Mouse (Mus musculus) CD4-positive, CD25-positive, alpha-beta regulatory T cell, adult 4 months (primary cell): ENCODE results near the gene Vamp2. TPM values are rescaled to one million over a fixed set of nuclear protein-coding genes. Genes with fewer than 3 reads are reported as not detected.
"Not testable (repeated sequence)": the region's sequence is repeated elsewhere in the genome, so short reads cannot be mapped to it uniquely, and the experiment has no call there.

Experiments used
- ATAC-seq: one replicate; pipeline ENCODE4 v1.8.0; 2017
- polyA plus RNA-seq, 2 experiments: library from polyadenylated mRNA; unstranded; fragments of 100-300 nt; shearing (Covaris generic); gene quantifications; one replicate each; pipeline ENCODE4 v1.2.1; 2017

Vamp2 gene
- polyA plus RNA-seq, 2 experiments from 2014 or later = 26.0 to 35.9 TPM

- no peak for ATAC-seq
Measured at GRCm38 (mm10) chr11:69081613-69082012, 6.7 kb upstream of the Vamp2 start.

- ATAC-seq = no peak
Measured at GRCm38 (mm10) chr11:69085608-69086007, 2.7 kb upstream of the Vamp2 start.

- no peak for ATAC-seq
Measured at GRCm38 (mm10) chr11:69086390-69086789, 1.9 kb upstream of the Vamp2 start.

- no peak for ATAC-seq
Measured at GRCm38 (mm10) chr11:69087082-69087481, 1.2 kb upstream of the Vamp2 start.

DNA sequence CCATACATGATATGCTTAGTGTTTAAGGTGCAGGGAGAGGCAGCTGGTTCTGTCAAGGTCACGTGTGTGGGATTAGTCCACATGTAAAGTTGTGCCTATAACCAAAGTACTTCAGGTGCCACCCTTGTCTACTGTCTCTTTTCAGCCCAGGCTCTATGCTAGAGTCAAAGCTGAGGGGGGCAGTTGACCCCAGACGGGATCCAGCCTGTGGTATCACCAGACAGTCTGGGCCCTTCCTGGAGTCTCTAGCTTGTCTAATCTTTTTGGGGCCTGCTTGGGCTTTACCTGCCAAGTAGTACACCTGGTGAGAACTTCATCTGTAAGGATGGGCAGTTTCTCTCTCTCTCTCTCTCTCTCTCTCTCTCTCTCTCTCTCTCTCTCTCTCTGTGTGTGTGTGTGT is 693 bp upstream of the Vamp2 start:
- ATAC-seq = no peak

- ATAC-seq = peak; percentile 9
Measured at GRCm38 (mm10) chr11:69088856-69089615, 746 bp downstream of the Vamp2 start.

- ATAC-seq = no peak
Measured at GRCm38 (mm10) chr11:69089616-69090290, 1.5 kb downstream of the Vamp2 start.

DNA sequence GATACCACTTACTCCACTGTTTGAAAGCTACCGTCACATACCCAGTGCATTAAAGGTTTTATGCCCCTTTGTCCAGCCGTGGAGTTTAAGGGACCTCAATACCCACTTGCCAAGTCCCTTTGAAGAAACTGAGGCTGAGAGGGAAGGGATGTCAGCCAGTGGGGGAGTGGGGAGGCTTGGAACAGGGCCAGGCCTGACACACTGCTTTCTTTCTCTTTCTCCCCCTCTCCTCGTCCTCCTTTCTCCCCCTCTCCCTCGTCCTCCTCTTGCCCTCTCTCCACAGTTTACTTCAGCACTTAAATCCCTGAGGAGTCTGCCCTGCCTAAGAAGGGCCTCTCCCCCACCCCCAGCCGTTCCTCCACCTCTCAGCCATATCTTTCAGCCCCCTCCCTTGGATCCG is 2.1 kb downstream of the Vamp2 start:
- ATAC-seq = no peak

DNA sequence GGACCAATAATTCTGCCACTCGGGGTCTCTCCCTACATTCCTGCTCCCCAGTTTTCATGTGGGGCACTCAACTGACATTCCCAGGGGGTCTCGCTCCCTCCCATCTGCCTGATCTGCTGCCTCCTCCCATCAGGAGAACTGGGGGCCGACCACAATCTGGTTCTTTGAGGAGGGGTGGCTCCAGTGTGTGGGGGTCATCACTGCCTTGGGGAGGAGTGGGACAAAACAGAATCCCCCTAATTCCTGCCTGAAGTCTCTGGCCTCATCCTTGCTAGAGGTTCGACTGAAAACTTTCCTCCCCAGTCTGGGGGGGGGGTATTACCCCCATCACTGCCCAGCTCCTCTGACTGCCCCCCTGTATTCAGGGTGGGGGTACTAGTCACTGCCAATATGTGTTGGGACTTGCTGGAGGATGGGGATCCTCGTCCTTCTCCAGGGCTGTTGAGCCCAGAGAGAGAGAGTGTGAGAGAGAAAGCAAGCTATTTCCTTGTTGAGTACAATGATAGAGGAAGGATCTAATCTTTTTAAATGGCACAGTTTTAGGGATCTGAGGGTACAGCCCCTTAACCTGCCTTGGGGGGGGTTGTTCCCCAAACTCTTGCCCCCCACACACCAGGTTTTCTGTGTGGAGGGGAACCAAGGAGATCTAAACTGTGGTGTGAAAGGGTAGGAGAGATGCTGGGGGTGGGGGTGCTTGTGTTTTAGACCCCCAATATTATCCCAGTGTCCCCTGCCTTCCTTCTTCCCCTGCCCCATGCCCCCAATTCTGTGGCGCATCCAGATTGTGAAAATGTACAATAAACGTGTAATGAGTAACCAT is 3.5 kb downstream of the Vamp2 start:
- ATAC-seq = no peak

- no peak for ATAC-seq
Measured at GRCm38 (mm10) chr11:69092386-69092751, 4.1 kb downstream of the Vamp2 start.

DNA sequence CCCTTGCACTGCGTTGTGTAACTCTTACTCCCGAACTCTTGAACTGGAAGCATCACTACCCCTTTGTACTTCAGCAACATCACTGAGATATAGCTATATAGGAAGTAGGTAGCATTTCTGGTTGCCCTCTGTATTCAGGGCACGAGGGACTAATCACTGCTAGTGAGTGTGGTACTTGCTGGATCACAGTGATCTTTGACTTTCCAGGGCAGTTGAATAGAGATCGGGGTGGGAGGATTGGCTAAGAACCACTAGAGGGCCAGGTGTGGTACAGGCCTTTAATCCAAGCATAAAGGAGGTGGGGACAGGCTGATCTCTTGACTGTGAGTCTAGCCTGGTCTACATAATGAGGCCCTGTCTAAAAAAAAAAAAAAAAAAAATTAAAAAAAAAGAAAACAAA is 4.6 kb downstream of the Vamp2 start:
- no peak for ATAC-seq

- not testable (repeated sequence) for ATAC-seq
Measured at GRCm38 (mm10) chr11:69093856-69094255, 5.6 kb downstream of the Vamp2 start.

DNA sequence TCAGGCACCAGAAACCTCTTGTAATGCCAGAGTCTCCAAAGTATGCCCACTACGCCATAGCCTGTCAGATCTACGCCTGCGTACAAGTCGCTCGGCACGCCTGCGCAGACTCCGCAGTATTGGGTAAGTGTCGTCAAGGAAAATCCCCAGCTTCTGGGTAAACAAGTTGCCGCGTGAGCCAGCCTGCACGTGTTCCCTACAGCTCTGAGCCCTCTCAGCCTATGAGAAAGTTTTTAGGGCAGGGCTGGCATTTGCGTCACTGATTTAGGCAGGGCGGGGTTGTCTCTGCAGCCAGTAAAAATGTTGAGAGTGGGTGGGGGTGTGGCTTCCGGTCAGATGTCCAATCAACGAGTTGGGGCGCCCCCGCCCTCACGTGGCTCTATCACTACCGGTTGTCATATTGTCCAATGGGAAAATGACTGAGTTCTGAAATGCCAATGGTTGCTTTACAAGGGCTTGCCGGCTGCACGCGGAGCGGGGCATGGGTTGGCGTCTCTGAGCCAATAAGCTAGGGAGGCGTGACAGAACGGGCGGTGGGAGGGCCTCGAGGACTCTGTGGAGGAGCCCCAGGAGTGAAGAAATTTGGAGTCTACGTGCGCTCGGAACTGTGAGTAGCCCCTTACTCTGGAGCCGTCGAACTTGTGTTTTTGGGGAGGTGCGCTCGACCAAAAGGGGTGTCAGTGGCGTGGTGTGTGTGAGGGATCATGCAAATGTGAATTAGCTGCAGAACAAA is 6.6 kb downstream of the Vamp2 start, which contains the start of gene Per1:
Per1 (plus strand) TSS at position 521 of the 733 bp plus-strand sequence.
- peak; percentile 58 for ATAC-seq

- ATAC-seq = no peak
Measured at GRCm38 (mm10) chr11:69095511-69096231, 7.4 kb downstream of the Vamp2 start.

DNA sequence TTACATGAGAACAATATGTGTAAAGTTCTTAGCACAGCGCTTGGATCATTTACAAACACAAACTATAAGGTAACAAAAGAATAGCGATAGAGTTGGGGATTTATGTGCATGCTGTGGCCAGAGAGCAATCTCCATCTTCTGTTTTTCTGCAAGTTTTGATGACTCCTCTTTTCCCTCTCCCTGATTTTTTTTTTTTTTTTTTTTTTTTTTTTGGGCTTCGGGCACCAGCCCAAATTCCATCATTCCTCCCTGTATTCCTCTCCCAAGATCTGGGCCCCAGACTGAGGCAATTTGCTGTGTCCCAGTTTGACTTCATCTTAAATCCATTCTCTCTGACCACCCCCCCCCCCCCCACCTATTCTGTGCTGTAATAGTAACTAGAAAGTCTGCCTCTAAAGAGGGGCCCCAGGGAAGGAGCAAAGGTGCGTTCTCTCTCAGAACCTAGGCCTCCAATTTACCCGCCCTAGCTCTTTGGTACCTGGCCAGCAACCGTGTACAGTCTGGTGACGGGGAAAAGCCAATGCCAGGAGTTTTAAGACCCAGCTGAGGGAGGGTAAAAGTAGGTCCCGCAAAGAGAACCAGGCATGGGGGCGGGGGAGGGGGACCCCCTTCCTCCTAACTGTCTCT is 8.2 kb downstream of the Vamp2 start:
- ATAC-seq = no peak

- ATAC-seq = peak; percentile 2
Measured at GRCm38 (mm10) chr11:69096987-69097900, 9.0 kb downstream of the Vamp2 start.

- ATAC-seq = peak; percentile 45
Measured at GRCm38 (mm10) chr11:69098039-69098761, 9.9 kb downstream of the Vamp2 start.

- no peak for ATAC-seq
Measured at GRCm38 (mm10) chr11:69098762-69099091, 10.4 kb downstream of the Vamp2 start.

DNA sequence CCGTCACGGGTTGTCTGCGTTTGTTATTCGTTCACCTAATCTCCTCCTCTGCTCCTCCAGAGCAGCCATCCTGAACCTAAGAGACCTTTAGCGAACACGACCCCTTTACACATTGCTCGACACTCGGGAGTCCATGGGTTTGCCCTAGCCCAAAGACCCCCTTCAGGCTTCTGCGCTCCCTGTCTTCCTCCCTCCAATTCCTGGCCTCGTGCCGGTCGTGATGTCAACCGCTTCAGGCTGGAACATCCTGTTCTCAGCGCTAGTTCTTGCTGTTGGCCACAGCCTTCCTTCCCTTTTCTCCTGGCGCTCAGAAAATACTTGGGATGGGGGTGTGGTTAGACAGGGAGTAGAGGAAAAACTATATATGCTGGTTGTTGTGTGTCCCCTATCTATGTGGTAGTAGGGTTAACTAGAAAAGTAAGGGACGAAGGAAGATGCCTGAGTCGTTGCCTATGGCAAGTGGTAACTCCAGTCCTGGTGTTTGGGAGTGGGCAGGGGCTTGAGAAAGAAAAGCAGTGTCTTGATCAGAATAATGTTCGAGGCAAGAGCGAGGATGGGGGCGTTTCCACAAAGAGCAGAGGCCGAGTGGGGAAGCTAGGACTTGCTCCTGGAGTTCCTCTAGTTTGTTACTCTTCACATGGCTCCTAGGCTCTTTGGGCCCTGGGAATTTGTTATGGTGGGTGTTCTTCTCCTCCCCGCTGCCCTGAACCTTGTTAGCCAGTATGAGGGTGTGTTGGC is 11.1 kb downstream of the Vamp2 start:
- no peak for ATAC-seq
